Mouse (Mus musculus) olfactory bulb, adult 2 months (tissue): ENCODE measurements around the gene Klhdc9.

ENCODE experiments used
- CTCF ChIP-seq: fragments of 200-500 bp; IDR thresholded peaks from 2 replicates; pipeline ENCODE4 v1.5.1; 2012; ENCODE audit warnings: low read depth, mild to moderate bottlenecking, low read length, moderate library complexity; ENCODE audit not compliant: insufficient read depth
- POLR2A ChIP-seq: fragments of 200-500 bp; IDR thresholded peaks from 2 replicates; pipeline ENCODE4 v1.6.1; 2012; ENCODE audit warnings: mild to moderate bottlenecking, low read depth, low read length, moderate library complexity; ENCODE audit not compliant: insufficient read depth

GRCm38 (mm10) chr1:171384361-171384760 lies 23.8 kb upstream of the Klhdc9 start:
- TF ChIP-seq CTCF: no peak
- no peak for TF ChIP-seq POLR2A
